Mouse (Mus musculus): ENCODE data around the gene Nfkb1.

Gene Nfkb1

GRCm38 (mm10) chr3:135699523-135700264, 8.3 kb upstream of the Nfkb1 start:
- DNase-seq (ENCODE audit: low spot score), result no peak

GRCm38 (mm10) chr3:135698466-135698975, 7.2 kb upstream of the Nfkb1 start:
- DNase-seq (ENCODE audit: low spot score), result no peak

GRCm38 (mm10) chr3:135696262-135696661, 4.9 kb upstream of the Nfkb1 start:
- DNase-seq (ENCODE audit: low spot score), result no peak

- DNase-seq (ENCODE audit: low spot score), result no peak
These were observed 1.7 kb upstream of the Nfkb1 start for GRCm38 (mm10) chr3:135692999-135693398.

GRCm38 (mm10) chr3:135690568-135691190, 668 bp downstream of the Nfkb1 start:
- no peak for DNase-seq (ENCODE audit: low spot score)

GRCm38 (mm10) chr3:135689773-135690567, 1.4 kb downstream of the Nfkb1 start:
- no peak for DNase-seq (ENCODE audit: low spot score)

- no peak for DNase-seq (ENCODE audit: low spot score)
These were observed 2.2 kb downstream of the Nfkb1 start for GRCm38 (mm10) chr3:135688970-135689772.

GRCm38 (mm10) chr3:135687965-135688364, 3.4 kb downstream of the Nfkb1 start:
- no peak for DNase-seq (ENCODE audit: low spot score)

GRCm38 (mm10) chr3:135686419-135686818, 4.9 kb downstream of the Nfkb1 start:
- no peak for DNase-seq (ENCODE audit: low spot score)

GRCm38 (mm10) chr3:135683275-135683674, 8.1 kb downstream of the Nfkb1 start:
- DNase-seq (ENCODE audit: low spot score), result no peak

GRCm38 (mm10) chr3:135682240-135682639, 9.1 kb downstream of the Nfkb1 start:
- DNase-seq (ENCODE audit: low spot score), result no peak

GRCm38 (mm10) chr3:135681272-135681783, 10.0 kb downstream of the Nfkb1 start:
- DNase-seq (ENCODE audit: low spot score), result no peak

GRCm38 (mm10) chr3:135680213-135680843, 11.0 kb downstream of the Nfkb1 start:
- no peak for DNase-seq (ENCODE audit: low spot score)

- no peak for DNase-seq (ENCODE audit: low spot score)
These were observed 14.3 kb downstream of the Nfkb1 start for GRCm38 (mm10) chr3:135677064-135677463.

- DNase-seq (ENCODE audit: low spot score), result no peak
These were observed 15.0 kb downstream of the Nfkb1 start for GRCm38 (mm10) chr3:135676364-135676763.

GRCm38 (mm10) chr3:135675480-135675879, 15.9 kb downstream of the Nfkb1 start:
- DNase-seq (ENCODE audit: low spot score), result no peak

GRCm38 (mm10) chr3:135674716-135675392, 16.5 kb downstream of the Nfkb1 start:
- no peak for DNase-seq (ENCODE audit: low spot score)

- no peak for DNase-seq (ENCODE audit: low spot score)
These were observed 17.7 kb downstream of the Nfkb1 start for GRCm38 (mm10) chr3:135673695-135674094.

- no peak for DNase-seq (ENCODE audit: low spot score)
These were observed 18.3 kb downstream of the Nfkb1 start for GRCm38 (mm10) chr3:135673041-135673440.

- DNase-seq (ENCODE audit: low spot score), result no peak
These were observed 19.2 kb downstream of the Nfkb1 start for GRCm38 (mm10) chr3:135672135-135672534.

All from layer of hippocampus, adult 9-10 months (tissue).